Mouse (Mus musculus): Measurements from ENCODE around the gene Cdon.

GRCm38 (mm10) chr9:35483949-35484348, 63.0 kb downstream of the Cdon start:
- TF ChIP-seq POLR2A (IDR thresholded peaks at IDR 0.05; ENCODE audit: borderline replicate concordance, extremely low read depth, low read depth, low read length), result no peak
- no peak for TF ChIP-seq CTCF (IDR thresholded peaks at IDR 0.05; ENCODE audit: insufficient read depth, low read length)
